Mouse (Mus musculus): ENCODE measurements around the gene 4930519P11Rik. TPM values are rescaled to one million over a fixed set of nuclear protein-coding genes. Genes with fewer than 3 reads are reported as not detected.

4930519P11Rik gene
- polyA plus RNA-seq, 1 experiment, result 0.81 TPM

DNA sequence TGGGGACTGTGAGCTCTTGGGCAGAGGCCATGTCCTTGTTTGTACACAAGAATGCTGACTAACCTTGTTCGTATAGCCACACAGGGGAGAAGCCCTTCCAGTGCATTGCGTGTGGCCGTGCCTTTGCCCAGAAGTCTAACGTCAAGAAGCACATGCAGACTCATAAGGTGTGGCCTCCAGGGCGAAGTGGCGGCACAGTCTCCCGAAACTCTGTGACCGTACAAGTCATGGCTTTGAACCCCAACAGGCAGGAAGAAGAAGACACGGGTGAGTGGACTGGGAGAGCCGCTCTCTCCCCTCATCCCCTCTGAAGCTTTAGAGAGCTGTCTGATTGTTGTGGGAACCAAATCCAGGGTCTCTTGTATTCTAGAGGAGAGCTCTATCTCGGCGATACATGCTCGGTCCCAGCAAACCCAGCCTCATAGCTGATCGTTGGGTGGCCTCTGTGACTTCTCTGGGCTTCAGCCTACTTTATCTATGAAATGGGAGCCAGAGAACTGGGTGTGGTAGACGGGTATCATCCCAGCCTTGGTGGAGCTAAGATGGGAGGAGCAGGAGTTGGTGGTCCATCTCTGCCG lies 19.1 kb upstream of the 4930519P11Rik start:
- DNase-seq (ENCODE audit: low read depth), result no peak

DNA sequence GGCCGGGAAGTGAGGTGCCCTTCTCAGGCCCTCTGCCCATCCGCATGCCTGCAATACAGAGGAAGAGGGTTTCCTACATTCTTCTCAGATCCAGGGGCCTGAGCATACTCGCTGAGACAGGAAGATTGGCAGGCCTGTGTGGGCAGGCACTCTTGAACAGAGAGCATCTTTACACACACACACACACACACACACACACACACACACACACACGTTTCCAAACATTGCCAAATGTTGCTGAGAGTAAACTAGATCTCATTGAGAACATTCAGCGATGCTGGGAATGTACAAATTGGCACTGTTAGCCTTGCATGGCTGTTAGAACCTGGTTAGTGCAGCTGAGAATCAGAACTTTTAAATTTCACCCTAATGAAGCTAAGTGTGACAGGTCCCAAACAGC lies 17.3 kb upstream of the 4930519P11Rik start:
- DNase-seq (ENCODE audit: low read depth), result no peak

DNA sequence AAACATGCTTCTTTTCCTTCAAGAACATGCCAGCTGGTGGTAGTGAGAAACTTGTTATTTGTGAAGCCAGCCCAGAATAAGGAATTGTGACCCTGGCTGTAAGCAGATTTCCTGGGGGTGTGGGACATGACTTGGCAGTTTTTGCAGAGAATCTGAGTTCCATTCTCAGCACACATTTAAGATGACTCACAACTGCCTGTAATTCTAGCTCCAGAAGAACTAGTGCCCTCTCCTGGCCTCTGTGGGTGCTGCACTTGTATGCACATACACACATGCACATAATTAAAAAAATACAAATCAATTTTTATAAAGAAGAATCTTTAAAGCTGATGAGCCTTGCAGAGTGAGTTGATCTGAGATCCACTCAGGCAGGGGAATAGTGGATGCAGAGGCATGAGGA lies 10.9 kb upstream of the 4930519P11Rik start:
- DNase-seq (ENCODE audit: low read depth), result no peak

DNA sequence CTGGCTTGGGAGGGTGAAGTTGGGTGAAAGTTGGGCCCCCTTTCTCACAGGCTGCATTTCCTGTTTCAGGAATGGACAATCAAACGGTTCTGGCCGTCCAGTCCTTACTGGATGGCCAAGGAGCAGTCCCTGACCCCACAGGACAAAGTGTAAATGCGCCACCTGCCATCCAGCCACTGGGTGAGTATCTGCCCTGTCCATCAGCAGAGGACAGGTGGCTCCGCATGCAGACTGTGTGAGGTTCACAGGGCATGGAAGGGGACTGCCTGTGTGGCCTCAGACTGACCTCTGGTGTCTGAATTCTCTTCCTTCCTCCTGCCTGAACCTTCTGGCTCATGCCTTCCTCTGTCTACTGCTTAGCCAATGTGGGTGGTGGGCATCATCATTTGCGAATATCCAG lies 8.4 kb upstream of the 4930519P11Rik start:
- DNase-seq (ENCODE audit: low read depth), result no peak

DNA sequence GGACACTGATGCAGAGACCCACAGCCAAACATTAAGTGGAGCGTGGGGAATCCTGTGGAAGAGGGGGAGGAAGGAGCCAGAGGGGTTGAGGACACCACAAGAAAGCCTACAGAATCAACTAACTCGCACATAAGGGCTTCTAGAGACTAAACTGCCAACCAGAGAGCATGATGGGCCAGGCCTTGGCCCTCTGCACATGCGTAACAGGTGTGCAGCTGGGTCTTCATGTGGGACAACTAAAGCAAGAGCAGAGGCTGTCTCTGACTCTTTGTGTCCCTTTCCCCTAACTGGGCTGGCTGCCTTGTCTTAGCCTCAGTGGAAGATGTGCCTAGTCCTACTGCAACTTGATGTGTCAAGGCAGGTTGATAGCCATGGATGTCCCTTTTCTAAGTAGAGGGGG lies 3.8 kb upstream of the 4930519P11Rik start:
- DNase-seq (ENCODE audit: low read depth), result no peak

DNA sequence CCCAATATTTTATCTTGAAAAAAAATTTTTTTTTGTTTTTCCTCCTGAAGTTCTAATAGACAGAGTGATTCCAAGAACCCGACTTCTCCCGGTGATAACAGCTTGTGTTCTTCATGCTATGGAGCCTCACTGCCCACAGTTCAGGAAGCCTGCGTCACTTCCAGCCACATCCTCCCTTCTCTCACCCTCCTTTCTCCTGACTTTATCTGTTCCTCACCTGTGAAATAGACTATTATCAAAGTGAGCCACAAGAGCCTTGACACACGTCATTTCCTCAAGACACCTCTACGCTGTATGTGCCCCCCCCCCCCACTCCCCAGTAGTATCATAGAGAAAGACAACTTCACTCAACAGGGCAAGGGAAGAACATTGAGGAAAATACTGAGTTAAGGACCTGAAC lies 2.4 kb upstream of the 4930519P11Rik start:
- no peak for DNase-seq (ENCODE audit: low read depth)

DNA sequence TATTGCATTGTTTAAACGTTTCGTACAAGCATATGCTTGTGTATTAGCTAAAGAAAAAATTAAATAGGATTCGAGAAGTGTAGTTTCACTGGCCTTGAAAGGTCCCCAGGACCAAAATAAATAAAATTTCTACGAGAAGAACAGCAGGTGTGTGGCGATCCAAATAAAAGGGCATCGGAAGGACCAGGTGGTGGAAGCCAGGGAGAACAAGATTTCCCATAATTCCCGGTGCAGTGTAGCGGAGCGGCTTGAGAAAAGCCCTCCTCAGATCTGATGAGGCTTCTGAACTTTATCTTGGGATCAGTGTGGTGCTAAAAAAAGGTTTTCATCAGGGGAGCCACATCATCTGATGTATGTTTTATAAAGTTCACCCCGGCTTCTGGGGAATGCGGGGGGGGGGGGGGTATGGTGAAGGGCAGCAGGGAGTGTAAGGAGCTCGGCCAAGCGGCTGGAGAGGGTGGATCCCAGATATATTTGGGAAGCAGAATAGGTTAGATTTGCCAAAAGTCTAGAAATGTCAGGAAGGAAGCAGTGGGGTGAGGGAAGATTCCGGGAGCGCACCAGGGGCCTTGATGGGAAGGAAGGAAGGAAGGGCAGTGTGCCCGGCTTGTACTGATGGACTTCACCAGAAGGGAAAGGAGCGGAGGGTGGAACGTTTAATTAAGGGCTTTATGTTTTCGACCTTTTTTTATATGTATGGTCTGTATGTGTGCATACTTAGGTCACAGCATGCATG lies 1.8 kb upstream of the 4930519P11Rik start:
- no peak for DNase-seq (ENCODE audit: low read depth)

DNA sequence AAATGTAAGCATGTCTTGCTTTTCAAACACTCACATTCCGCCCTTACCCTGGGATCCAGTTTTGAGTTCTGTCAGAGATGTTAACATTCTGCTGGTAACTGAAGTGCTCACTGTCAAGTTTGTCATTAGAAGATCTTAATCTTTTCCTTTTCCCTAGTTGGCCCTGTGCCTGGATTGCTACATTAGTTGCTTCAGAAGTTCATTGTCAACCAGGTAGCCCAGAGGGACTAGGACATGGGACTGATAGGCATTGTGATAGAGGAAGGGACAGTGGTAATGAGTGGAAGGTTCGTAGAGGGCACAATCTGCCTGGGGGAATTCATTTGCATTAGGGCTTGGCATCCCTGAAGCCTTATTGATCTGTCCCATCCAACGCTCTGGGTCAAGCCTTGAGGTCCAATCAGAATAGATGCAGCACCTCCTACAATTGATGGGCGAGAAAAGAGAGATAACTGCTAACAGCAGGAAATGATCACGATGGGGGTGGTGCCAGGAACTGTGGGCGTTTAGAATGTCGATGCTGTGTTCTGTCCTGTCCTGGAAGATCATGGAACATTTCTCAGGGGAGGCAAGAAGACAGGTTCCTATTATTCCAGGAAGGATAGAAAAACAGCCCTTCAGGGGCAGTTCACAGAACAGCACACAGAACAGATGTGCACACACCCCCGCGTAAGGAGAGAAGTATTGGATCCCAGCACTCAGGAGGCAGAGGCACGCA lies 4.0 kb downstream of the 4930519P11Rik start:
- DNase-seq (ENCODE audit: low read depth), result peak; percentile 95

DNA sequence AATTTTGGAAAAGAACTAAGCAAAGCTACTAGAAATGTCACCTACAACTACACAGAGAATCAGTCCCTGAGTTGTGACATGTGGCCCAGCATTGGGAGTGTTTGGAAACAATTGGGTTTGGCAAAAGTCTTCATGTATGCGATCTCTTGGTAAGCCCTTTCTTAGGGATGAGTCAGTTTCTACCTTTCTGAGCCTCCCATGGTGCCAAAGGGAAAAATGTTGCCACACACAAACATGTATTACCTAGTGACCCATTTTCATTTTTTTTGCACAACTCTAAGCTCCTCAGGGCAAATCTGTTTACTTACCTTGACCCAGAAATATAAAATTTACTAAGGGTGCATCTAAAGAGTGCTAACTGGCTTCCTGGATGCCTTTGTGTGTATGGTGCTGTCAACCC lies 6.3 kb downstream of the 4930519P11Rik start:
- DNase-seq (ENCODE audit: low read depth), result peak; percentile 92

DNA sequence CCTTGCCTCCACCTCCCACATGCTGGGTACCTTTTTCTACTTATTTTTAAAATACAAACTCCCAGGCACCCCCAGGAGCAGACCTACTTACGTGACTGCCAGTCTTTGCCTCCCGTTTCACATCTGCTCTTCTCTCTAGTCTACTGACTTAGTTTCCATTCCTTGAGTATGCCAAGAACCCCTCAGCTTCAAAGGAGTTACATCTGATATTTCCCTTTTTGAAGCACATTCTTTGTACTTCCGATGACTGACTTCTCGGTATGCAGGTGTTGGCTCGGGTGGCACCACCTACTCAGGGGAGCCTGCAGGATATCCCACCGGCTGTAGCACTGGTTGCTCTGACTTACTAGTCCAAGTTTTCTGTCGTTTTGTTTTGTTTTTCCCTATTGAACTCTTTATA lies 9.1 kb downstream of the 4930519P11Rik start:
- DNase-seq (ENCODE audit: low read depth), result no peak

DNA sequence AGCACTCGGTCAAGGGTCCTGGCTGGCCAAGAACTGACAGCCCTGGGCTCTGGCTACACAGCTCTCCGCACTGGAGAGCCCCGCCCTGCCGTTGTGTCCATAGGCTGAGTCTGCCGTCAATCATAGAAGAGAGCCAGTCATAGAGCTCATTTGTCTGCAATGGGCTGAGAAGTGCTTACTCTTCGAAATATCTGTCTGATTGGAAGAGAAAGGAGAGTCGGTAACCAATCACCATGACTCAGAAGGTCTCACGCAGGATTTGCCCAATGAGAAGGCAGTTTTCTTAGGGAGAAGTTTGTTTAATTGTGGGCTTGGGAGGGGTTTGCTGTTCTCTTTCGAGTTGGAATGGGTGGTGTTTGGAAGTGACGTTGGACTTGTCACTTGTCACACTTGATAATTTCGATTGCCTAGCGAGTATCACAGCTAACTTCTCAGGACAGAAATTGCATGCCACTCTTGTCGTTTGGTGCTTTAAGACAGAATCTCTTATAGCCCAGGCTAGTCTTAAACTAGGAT lies 9.5 kb downstream of the 4930519P11Rik start, which contains the start of gene Pxmp4:
TSS of gene Pxmp4 (minus strand) at position 71 of the 516 bp plus-strand sequence.
- DNase-seq (ENCODE audit: low read depth), result peak; percentile 99

DNA sequence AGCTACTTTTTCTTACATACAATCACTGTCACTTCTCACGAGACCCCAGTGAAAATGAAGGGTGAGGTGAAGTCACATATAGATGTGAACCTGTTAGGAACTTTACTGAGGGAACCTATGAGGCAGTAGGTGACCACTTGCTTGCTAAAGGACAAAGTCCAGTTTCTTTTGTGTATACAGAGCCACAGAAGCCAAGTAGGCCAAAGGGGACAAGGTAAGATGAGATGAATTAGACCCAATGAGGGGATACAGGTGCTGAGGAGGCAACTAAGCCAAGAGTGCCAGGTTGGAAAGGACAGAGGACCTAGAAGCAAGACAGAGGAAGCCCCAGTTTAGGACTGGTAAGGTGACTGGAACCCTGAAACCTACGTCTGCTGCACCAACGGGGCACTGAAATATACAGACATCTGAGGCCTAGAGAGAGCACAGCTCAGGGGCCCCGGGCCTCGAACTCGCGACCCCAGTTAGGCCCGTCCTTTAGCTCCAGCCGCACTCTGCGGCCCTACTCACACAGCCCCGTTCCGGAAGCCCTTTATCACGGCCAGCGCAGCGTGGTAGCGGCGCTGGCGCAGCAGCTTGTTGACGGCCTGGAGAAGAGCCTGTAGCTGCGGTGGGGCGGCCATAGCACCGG lies 10.1 kb downstream of the 4930519P11Rik start:
- DNase-seq (ENCODE audit: low read depth), result no peak

DNA sequence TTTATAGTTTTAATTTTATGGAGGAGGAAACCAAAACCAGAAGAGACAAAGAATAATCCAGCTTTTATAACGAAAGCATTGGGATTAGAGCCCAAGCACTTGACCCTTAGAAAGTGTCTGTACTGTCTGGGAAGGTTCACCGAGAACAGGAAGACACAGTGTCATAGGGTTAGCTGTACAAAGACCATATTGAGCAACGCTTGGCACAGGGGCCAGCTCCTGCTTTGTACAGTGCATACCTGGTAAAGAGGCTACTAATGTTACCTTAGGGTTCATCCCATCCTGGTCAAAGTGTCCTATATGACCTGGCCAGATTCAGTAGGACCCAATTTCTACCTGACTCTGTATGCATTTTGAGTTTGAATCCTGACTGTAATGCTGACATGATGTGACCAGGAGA lies 11.9 kb downstream of the 4930519P11Rik start:
- DNase-seq (ENCODE audit: low read depth), result no peak

DNA sequence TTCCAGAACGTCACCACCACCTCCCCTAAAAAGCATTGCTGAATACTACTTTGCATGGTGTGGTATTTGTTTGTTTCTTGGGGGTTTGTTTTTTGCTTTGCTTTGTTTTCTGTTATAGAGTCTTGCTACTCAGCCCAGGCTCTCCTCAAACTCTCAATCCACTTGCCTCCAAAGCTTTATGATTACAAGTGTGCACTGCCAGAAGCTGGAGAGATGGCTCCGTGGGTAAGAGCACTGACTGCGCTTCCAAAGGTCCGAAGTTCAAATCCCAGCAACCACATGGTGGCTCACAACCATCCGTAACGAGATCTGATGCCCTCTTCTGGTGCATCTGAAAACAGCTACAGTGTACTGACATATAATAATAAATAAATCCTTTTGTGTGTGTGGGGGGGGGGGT lies 12.7 kb downstream of the 4930519P11Rik start:
- DNase-seq (ENCODE audit: low read depth), result no peak

DNA sequence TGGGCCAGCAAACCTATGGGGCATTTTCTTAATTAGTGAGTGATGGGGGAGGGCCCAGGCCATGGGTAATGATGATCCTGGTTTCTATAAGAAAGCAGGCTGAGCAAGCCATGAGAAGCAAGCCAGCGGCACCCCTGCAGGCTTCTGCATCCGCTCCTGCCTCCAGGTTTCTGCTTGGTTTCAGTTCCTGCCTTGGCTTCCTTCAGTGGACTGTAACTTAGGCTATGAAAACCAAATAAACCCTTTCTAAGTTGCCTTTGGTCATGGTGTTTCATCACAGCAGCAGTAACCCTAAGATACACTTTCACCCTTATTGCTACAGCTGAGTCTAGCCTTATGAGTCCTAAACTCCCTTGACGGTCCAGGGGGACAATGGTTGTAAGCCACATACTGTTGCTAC lies 15.8 kb downstream of the 4930519P11Rik start:
- DNase-seq (ENCODE audit: low read depth), result no peak

DNA sequence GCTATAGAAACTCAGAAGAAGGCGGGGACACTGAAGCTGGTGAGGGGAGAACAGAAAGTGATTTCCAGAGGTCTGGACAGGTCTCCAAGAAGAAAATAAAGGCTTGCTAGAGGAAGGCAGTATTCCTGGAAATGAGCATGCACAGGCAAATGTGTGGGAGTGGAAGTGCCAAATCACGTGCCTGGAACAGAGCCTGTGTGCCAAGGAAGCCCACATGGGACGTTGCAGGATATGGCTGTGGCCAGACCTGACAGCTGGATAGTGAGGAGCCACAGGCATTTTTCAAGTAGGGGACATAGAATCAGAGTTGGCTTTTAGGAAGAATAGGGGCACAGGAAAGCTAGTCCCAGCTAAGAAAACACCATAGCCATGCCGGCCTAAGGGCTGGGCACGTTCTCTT lies 17.5 kb downstream of the 4930519P11Rik start:
- DNase-seq (ENCODE audit: low read depth), result no peak

DNA sequence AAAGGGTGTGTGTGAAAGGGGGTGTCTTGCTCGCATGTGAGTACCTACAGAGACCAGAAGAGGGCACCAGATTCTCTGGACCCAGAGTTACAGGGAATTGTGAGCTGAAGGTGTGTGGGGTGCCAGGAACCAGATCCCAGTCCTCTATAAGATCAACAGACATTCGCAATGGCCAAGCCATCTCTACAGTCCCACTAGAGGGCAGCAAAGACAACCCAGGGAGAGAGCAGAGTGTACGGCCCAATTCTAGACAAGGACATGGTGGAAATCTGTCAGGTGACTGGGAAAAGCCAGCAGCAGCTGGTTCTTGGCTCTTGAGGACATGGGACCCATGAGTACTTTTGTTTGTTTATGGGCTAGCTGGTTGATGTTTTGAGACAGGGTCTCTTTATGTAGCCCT lies 20.2 kb downstream of the 4930519P11Rik start:
- no peak for DNase-seq (ENCODE audit: low read depth)

DNA sequence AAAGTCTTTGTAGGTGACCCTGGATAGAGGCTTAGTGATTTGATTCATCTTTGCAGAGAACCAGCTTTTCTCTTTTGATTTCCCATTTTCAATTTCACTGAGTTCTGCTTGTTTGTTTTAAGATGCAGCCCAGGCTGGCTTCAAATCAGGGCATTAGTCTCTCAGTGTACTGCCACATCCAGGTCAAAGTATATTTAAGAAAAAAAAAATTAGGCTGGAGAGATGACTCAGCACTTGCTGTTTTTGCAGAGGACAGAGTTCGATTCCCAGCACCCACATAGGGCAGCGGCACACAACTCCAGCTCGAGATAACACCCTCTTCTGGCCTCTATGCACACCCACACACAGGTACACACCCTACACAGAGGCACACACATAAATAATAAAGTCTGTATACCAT lies 22.0 kb downstream of the 4930519P11Rik start:
- DNase-seq (ENCODE audit: low read depth), result no peak

DNA sequence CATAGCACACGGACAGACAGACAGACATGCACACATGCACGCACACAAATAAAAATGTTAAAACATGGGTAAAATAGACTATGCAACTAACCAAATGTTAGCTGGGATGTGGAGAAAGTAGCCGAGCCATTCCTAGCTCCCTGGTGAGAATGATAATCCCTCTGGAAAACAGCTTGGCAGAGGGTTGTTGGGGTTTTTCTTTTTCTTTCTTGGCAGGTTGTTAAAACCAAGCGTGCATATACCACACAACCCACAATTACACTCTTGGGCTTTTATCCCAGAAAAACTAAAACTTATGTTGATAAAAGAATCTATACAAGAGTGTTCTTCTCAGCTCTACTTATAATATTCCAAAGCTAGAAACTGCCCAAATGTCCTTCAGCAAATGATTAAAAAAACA lies 24.2 kb downstream of the 4930519P11Rik start:
- no peak for DNase-seq (ENCODE audit: low read depth)

DNA sequence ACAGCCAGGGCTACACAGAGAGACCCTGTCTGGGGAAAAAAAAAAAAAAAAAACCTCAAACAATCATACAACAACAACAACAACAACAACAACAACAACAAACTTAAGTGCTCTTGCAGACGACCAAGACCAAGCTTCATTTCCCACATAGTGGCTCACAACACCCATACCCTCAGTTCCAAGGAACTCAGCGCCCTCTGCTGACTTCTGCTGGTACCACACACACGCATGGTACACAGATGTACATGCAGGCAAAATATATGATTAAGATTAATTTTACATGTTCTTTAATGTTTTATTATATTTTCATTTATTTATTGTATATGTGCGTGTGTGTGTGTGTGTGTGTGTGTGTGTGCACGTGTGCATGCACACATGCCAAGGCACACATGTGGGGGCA lies 26.8 kb downstream of the 4930519P11Rik start:
- no peak for DNase-seq (ENCODE audit: low read depth)

DNA sequence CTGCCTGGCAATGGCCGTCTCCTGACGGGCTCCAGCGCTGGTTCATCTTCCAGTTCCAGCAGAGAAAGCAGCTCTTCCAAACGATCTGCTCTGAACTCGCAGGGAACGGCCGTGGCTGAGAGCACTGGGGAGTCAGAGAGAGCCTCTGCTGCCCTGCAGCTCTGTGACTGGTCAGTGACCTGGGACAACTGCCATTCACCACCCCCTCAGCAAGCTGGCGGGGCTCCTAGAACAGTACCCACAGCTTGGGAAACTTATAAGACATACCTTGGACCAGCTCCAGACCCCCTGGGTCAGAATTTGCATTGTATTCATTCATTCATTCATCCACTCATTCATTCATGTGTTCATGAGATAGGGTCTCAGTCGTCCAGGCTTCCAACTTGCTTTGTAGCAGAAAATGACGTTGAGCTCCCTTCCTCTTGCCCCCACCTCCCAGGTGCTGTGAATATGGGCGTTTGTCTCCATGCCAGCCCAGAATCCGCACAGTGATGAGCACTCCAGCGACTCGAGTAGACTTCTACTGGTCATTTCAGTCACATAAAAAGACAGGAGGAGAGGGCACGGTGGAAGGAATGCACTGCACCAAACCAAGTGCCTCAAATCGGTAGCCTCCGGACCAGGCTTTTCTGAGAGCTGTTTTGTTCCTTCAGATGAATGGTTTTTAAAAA lies 28.2 kb downstream of the 4930519P11Rik start:
- DNase-seq (ENCODE audit: low read depth), result no peak

Data from gonadal fat pad, adult 2 months (tissue).